Mouse (Mus musculus): ENCODE measurements around the gene Eci2. TPM values are rescaled to one million over a fixed set of nuclear protein-coding genes. Genes with fewer than 3 reads are reported as not detected.
"Not testable (repeated sequence)": the region's sequence is repeated elsewhere in the genome, so short reads cannot be mapped to it uniquely, and the experiment has no call there.

Eci2 gene
- total RNA-seq, 2 experiments from 2014 or later = 105 to 116 TPM

DNA sequence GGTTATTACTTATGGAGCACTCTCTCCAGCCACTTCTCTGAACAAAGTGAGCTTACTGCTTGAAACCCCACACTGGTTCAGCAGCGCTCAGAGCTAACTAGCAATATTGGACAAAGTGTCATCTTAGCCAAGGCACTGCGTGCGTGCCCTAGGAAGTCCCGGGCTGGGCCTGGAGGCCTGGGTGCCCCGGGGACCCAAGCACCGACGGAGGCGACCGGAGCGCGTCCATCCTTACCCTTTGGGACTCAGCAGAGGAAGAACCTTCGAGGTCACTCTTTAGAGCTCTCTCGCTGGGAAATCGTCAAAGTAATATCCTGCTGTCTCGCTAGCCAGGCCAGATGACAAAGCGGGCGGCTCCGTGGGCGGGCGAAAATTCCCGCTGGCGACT lies 33.3 kb downstream of the Eci2 start:
- DNase-seq (ENCODE audit: low spot score in 2 of 2) = no peak

DNA sequence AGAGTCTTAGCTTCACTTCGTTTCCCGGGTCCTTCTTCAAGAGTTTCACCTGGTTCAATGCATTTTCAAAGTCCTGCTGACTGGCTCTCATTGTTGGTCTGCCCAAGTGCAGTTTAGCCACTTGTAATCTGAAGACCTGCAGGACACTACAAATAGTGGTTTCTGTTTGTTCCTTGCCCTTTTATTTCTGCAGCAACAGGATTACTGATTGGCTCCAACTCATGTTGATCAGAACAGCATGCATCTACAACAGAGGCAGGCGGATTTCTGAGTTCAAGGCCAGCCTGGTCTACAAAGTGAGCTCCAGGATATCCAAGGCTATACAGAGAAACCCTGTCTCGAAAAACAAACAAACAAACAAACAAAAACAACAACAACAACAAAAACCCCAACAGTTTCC lies 33.8 kb downstream of the Eci2 start:
- no peak for DNase-seq (ENCODE audit: low spot score in 2 of 2)

DNA sequence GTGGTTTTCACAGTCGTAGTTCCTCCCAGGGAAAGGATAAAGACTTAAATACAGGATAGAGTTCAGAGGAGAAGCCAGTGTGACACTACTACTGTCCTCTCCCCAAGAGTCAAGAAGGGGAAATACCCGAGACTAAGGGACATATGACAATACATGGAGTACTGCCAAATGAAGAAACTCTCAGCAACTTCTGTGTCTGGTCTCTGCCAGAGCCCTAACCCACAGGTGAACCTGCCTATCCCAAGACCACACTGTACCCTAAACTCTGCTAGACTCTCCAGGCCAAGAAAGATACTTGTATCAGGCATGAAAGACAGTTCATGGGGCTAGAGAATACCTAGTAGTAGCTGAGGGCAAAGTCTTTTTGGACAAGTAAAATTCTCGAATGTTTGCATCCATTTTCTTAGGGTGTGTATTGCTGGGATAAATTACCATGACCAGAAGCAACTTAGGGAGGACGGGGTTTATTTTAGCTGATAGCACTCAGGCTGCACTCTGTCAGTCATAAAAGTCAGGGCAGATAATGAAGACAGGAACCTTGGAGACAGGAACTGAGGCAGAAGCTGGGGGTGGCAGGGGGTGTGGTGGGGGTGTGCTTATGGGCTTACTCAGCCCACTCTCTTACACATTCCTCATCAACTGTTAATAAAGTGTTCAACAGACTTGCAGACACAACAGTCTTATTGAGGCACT lies 35.2 kb downstream of the Eci2 start:
- no peak for DNase-seq (ENCODE audit: low spot score in 2 of 2)

DNA sequence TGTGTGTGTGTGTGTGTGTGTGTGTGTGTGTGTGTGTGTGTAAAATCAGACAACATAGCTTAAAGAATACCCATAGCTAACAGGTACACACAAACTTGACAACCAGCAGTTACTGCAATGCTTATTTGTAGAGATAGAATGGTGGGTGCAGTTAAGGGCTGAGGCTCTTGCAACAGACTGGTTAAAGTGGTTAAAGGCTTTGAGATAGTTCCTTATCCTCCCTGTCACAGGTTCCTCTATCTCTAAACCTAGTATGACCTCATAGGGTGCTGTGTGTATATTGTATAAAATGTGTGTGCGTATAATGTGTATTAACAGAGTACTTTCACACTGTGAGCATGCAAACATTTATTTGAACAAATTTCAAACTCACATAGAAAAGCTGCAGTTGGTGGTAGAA lies 43.4 kb downstream of the Eci2 start:
- not testable (repeated sequence) for DNase-seq (ENCODE audit: low spot score in 2 of 2)

DNA sequence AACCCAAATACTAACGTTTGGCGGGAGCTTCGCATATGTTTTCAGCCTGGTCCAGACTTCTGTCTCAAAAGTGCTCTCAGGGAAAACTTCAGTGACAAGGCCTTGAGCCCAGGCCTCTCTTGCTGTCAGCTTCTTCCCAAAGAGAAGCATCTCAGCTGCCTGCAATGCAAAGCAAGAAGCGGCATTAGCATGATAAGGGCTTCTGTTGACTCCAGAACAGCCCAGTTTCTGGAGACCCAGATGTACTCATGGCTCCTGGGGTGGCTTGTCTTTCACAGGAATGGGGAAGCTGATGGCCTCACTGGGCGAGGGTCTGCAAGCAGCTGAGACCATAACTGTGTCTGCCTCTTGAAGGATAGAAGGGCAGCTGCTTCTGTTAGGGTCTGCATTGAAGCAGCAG lies 48.3 kb downstream of the Eci2 start:
- DNase-seq (ENCODE audit: low spot score in 2 of 2) = not testable (repeated sequence)

DNA sequence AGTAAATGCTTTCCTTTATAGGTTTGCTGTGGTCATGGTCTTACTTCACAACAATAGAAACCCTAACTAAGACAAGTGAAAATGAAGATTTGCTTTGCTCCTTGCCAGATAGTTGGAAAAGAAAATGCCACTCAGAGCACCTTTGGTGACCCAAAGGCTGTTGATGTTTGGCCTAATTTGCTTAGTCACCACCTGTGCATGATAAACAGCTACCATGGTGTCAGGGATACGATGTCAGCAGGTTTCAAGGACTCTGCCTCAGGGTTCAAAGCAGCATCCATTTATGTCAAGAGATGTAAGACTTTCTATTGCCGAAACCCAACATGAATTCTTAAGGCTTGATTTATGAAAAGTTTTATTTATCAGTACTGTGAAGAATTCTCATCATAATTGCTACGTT lies 49.5 kb downstream of the Eci2 start:
- no peak for DNase-seq (ENCODE audit: low spot score in 2 of 2)

DNA sequence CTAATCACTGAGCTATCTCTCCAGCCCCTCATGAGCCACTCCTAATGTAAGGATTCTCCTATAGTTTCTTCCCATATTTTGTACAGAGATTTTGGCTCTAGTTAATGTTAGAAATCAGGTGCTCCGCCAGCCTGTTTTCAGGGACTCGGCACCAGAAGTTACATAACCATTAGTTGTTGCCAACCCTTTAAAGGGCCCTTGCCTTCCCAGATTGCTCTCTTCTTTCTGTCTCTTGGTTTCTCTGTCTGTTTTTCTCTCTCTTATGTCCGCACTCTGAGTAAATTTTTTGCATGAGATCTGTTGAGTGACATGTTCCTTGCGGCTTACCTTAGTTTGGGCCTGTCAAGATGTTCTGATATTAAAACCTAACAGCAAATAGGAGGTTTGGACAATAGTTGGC lies 50.8 kb downstream of the Eci2 start:
- no peak for DNase-seq (ENCODE audit: low spot score in 2 of 2)

DNA sequence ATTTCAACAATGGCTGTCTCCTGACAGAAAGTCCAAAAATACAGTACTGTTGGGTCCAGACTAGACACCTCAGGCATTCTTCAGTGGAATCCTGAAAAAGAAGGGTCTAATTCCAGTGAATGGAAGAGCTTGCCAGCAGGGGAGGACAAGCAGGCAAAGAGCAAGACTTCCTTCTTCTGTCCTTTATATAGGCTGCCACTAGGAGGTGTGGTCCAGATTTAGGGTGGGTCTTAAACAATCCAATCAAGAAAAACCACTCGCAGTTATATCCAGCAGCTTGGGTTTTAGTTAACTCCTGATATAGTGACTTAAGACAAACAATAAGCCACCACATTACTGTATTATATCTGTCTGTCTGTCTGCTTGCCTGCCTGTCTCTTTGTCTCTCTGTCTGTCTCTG lies 53.1 kb downstream of the Eci2 start:
- no peak for DNase-seq (ENCODE audit: low spot score in 2 of 2)

DNA sequence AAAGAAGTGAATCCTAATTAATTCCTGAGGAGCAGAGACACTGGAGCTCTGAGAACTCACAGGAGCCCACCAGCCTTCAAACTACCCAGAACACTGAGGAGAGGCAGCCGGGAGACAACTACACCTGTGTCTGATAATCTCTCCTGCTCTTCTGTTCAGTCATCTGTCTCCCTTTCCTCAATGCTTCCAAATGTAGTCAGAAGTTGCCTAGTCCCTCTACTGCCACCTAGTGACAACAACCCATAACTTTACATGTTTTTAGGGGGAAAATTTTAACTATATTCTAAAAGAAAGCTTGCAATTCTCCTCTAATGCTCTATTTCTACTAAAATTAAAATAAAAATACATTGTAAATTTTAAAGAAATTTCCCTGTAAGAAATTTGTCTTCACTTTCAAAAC lies 53.7 kb downstream of the Eci2 start:
- no peak for DNase-seq (ENCODE audit: low spot score in 2 of 2)

DNA sequence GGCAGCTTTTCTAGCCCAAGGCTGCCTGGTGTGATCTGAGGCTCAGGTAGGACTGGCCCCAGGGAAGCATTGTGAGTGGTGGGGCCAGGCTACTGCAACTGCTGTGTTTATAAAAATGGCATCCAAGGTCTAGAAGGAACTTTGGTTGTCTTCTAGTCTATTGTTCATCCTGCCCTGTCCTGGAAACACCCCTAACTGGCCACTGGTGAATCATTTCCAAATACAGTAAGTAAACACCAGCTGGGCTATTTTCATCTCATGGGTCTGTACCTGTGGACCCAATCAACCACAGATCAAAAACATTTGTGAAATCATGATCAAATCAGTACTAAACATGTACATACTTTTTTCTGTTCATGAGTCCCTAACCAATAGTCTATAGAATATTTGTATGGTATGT lies 54.4 kb downstream of the Eci2 start:
- DNase-seq (ENCODE audit: low spot score in 2 of 2) = not testable (repeated sequence)

DNA sequence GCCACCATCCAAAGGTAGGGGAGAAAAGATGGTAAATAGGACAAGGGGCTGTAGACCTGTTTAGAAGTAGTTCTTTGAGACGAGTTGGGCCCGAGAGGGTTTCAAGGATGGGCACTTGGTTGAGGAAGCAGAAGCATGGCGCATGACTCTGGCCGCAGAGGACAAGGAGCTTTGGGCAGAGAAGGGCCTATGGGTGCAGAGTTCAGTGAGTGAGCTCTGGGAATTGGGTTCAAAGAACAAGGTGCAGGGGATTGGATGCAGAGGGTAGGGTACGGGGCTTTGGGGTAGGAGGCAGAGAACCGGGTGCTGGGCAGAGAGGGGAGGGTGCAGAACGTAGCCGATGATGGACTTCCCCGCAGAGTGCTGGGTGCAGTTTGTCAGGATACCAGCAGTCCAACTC lies 61.2 kb downstream of the Eci2 start:
- not testable (repeated sequence) for DNase-seq (ENCODE audit: low spot score in 2 of 2)

DNA sequence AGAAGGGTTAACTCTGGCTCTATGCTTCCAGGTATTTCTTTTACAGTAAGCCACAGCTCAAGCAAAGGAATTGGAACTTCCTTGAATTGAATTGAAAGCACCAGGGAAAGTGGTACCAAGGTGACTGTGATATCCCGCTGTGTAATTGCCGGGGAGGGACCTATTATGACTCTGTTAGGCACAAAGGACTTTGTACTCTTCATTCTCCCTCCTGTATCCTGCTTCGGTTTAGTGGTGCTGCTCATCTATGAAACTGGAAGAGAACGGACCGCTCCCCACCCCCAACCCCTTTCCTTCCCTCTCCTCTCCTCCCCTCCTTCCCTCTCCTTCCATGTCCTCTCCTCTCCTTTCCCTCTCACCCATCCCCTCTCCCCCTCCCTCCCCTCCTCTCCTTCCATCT lies 62.0 kb downstream of the Eci2 start:
- no peak for DNase-seq (ENCODE audit: low spot score in 2 of 2)

DNA sequence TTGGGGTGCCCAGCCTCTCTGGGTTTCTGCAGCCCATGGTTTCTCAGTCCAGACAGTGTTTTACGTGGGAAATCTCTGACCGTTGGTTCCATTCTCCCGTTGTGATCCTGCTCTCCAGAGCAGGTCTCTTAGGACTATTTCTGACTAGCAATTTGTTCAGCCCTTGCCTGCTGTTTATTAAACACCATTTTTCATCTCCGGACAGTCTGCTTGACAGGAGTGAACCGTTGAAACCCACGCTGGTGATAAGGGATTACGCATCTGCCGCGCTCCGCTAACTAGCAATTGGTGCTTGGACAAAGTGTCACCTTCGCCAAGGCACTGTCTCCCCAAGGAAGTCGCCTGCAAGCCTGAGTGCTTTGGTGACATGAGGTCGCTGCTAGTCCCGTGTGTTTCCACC lies 62.5 kb downstream of the Eci2 start:
- DNase-seq (ENCODE audit: low spot score in 2 of 2) = no peak

DNA sequence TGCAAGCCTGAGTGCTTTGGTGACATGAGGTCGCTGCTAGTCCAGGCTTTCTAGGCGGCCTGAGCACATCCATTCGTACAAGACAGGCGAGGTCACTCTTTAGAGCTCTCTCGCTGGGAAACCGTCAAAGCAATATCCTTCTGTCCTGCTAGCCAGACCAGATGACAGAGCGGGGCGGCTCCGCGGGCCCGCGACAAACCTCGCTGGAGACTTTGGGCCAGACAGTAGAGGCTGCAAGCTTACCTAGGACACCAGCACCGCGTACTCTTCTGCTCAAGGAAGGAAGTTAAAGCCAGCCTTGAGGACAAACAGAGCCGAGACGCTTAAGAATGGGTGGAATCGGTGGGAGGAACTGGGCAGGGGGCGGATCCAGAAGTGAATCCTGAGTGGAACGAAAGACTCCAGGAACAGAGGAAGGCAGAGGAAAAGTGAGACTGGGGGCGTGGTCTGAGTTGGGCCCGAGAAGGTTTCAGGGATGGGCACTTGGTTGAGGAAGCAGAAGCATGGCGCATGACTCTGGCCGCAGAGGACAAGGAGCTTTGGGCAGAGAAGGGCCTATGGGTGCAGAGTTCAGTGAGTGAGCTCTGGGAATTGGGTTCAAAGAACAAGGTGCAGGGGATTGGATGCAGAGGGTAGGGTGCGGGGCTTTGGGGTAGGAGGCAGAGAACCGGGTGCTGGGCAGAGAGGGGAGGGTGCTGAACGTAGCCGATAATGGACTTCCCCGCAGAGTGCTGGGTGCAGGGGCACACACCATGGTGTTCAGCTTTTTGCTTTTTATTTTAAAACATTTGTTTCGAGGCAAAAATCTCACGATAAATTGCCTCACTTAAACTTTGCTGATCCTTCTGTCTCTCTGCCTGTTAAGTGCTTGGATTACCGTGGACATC lies 63.1 kb downstream of the Eci2 start, which contains the start of gene Eci3:
TSS of gene Eci3 (minus strand) at position 300 of the 887 bp plus-strand sequence.
- peak; percentile 10 to 32 for DNase-seq (ENCODE audit: low spot score in 2 of 2)

DNA sequence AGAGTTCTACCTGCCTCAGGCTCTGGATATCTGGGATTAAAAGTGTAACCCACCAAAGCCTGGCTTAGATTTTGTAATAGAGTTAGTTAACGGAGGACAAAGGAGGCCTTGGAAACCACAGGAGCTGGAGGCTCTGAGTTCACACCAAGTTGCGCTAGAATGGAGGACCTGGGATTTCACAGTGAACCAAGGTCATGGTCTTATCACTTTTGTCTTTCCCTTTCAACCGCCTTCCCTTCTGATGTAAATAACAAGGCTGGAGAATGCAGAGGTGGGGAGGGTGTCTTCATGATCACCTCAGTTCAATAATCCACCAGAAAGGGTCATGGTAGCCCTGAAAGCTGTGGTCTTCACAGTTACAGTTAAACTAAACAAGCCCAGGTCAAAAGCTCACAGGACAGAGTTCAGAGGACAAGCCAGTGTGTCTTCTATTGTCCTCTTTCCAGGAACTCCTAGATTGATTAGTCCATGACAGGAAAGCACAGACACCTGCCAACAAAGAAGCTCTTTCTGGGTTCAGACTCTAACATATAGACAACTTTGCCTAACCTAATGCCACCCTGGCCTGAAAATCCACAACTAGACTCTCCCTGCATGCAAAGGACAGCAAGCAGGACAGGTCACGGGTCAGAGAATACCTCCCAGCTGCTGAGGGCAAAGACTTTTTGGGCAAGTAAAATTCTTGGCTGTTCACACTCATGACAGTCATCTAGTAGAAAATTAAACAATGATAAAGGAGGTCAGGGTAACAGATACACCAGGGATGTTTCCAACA lies 65.7 kb downstream of the Eci2 start:
- no peak for DNase-seq (ENCODE audit: low spot score in 2 of 2)

DNA sequence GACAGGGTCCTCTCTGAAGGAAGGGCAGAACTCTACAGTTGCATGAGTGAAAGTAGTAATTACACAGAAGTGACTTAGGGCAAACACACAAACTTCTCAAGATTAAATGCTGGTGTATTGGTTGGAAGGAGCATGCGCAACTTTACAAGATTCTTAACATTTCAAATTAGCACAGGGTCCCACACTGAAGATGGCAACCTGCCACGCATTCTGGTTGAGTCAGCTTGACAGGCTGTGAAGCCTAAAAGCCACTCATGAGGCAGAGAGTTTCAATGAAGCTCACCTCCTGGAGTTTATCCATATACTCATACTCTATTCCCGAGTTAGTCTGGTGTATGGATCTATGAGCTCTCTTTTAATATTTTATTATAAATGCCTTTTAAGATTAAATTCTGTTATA lies 68.7 kb downstream of the Eci2 start:
- not testable (repeated sequence) for DNase-seq (ENCODE audit: low spot score in 2 of 2)

DNA sequence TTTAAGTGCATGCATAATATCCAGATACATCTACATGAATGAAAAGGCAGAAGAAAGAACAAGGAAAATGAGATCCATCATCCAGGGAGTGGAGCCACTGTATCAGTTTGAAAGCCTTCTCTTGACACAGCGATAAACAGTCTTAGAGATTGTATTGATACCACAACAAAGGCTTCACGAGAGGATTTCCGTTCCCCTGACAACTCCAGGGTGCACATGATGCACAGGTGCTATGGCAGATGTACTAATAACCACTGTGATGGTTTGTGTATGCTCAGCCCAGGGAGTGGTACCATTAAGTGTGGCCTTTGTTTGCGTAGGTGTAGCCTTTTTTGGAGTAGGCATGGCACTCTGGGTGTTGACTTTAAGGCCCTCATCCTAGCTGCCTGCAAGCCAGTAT lies 70.0 kb downstream of the Eci2 start:
- no peak for DNase-seq (ENCODE audit: low spot score in 2 of 2)

DNA sequence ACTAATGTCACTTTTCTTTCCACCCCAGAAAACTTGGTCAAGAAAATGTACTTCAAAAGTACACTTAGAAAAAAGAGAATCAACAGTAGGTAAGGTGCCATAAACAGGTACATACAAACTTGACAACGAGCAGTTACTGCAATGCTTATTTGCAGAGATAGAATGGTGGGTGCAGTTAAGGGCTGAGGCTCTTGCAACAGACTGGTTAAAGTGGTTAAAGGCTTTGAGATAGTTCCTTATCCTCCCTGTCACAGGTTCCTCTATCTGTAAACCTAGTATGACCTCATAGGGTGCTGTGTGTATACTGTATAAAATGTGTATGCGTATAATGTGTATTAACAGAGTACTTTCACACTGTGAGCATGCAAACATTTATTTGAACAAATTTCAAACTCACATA lies 75.5 kb downstream of the Eci2 start:
- not testable (repeated sequence) for DNase-seq (ENCODE audit: low spot score in 2 of 2)

DNA sequence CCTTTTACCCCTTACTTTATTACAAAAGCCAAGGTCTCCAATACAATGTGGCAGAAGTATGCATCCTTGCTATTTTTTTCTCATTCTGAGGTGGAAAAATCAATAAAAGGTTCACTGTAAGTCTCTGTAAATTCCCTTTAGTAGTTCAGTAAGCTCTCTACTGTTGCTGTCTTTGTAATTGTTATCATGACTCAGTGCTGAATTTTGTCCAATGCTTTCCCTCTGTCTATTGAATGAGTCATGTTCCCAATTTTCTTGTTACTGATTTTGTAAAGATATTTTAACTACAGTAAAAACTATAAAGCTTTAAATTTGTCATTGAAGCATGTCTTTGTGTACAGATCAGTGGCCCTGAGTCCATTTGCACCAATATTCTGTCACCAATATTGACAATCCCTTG lies 84.5 kb downstream of the Eci2 start:
- DNase-seq (ENCODE audit: low spot score in 2 of 2) = no peak

DNA sequence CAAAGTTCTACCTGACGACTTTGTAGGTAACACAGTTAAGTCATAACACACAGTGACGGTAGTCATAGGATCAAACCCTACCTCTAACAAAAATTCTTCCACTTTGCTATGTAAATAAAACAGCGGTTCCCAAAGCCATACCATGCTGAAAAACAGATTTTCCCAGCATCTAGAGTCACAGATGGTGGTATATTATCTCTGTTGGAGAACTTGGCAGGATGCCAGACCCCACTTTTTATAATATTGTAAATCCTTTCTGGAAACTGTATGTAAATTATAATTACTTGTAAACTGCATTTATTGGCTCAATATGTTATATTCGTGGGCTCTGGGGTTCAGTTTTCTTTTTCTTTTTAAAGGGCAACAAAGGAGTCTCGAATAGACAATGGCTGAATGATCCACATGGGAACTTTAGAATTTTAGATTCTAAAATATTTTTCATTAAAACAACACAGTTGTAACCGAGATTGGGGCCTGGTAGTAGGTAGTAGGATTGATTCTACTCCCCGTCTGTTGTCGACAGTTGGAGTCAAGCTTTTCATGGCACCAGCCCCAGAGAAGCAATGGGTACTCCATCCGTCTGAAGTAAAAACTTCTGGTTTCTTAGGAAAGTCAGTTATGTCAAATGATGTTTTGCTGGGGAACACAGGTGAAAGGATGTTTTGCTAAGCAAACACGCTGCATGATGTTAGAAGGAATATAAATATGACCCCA lies 91.8 kb downstream of the Eci2 start:
- DNase-seq (ENCODE audit: low spot score in 2 of 2) = no peak
